Mouse (Mus musculus) forelimb bud, embryonic 11.5 days (tissue): Measurements from ENCODE around the gene Olfr115.

Experiments
- DNase-seq: peaks from one replicate; pipeline ENCODE4 v3.0.0-alpha.2; 2012; ENCODE audit warnings: low read depth, low spot score

The Olfr115 gene

DNA sequence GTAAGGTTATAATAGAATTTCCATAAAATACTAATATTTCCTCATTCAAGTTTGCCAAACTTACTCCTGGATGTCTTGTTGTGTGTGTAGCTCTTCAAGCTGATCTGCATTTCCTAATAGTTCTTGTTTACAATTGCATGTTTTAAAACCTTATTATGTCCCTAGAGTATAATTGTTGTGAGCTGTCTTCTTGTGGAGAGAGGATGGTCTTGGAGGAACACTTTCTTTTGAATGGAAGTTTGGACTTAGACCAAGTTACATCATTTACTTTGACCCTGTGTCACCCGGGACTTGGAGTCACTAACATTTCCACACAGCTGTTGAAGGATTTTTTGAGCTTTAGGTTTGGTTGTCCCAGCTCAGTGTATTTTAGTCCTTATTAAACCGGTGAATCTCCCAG is at the start of gene Olfr115, which contains the start of gene Olfr116:
Gene Olfr115 (minus strand): TSS at position 101 of the 400 bp plus-strand sequence.
Gene Olfr116 (minus strand): TSS at position 191 of the 400 bp plus-strand sequence.
- DNase-seq: no peak

DNA sequence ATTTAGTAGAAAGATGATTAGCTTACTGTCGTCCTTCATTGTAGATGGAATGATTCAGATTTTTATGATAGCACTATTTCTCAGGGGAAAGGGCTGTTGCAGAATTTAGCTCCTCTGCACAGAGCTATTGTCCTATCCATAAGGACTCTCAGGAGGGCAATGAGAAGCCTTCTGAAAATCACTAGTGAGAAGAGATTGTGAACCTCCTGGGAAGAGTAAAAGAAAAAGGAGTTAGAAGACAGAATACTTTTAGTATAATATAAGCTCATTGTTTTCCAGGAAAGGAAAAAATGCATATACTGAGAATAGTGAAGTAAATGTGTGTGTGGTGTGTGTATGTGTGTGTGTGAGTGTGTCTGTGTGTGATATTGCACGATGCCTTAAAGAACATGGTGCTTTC is 39.8 kb upstream of the Olfr115 start, which contains the start of gene Olfr118:
Gene Olfr118 (plus strand): TSS at position 301 of the 400 bp plus-strand sequence.
- no peak for DNase-seq

DNA sequence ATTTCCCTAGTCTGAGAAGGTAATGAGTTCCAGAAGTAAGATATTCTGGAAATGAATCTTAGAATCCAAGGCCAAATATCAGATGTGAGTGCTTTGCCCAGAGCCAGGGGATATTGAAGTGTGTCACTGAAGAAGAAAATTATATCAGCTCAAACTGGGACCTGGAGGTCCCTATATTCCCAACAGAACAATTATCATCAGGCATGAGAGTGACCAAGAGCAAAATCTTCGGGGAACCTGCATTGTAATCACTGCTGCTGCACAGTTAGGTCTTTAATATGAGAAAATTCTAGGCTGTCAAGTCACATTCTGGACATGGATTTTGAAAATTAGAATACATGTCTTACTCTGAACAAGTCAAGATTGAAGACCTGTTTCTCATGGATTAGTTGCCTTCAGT is 36.8 kb upstream of the Olfr115 start, which contains the start of gene Olfr117:
Gene Olfr117 (minus strand): TSS at position 101 of the 400 bp plus-strand sequence.
- no peak for DNase-seq

DNA sequence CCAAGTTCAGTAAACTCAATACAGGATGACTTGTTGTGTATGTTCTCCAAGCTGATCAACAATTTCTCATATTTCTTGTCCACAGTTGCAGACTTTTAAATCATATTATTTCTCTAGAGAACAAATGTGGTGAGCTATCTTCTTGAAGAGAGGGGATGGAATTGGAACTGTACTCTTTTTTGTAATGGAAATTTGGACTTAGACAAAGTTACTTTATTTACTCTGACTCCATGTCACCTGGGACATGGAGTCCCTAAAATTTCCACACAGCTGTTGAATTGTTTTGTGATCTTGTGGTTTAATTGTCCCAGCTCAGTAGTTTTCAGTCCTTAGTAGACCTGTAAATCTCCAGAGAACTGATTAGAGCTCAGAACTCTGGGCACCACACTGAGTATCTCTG is 34.3 kb downstream of the Olfr115 start, which contains the start of gene Olfr114:
Gene Olfr114 (minus strand): TSS at position 101 of the 400 bp plus-strand sequence.
- DNase-seq: no peak

DNA sequence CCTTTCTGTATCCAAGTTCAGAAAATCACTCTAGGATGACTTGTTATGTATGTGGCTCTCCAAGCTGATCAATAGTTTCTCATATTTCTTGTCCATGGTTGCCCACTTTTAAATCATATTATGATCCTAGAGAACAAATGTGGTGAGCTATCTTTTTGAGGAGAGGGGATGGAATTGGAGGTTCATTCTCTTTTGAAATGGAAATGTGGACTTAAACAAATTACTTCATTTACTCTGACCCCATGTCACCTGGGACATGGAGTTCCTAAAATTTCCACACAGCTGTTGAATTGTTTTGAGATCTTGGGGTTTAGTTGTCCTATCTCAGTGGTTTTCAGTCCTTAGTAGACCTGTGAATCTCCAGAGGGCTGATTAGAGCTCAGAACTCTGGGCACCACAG is 49.3 kb downstream of the Olfr115 start, which contains the start of gene Olfr113:
Gene Olfr113 (minus strand): TSS at position 101 of the 400 bp plus-strand sequence.
- no peak for DNase-seq

DNA sequence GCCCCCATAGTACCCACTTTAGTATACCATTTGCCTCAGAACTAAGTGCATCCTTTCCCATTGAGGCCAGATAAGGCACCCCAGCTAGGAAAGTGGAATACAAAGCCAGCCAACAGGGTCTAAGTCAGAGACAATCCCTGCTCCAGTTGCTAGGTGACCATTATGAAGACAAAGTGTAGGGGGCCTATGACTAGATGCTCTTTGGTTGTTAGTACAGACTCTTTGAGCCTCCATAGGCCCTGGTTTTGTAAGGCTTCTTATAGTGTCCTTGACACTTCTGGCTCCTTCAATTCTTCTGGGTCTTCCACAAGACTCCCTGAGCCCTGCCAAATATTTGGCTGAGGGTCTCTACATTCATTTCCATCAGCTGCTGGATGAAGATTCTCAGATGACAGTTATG is 57.6 kb downstream of the Olfr115 start, which contains the start of gene Olfr112:
Gene Olfr112 (minus strand): TSS at position 101 of the 400 bp plus-strand sequence.
- no peak for DNase-seq
